Mouse (Mus musculus): ENCODE measurements at regions not wholly inside any gene's neighbourhood (a gene's known extent, or its start where the extent isn't known, plus 50 kb on each side); places are given as distances from the start of the nearest gene placed in this dataset.
A peak's percentile ranks its signal among the peaks of the same experiment; 100 is the strongest.

DNA sequence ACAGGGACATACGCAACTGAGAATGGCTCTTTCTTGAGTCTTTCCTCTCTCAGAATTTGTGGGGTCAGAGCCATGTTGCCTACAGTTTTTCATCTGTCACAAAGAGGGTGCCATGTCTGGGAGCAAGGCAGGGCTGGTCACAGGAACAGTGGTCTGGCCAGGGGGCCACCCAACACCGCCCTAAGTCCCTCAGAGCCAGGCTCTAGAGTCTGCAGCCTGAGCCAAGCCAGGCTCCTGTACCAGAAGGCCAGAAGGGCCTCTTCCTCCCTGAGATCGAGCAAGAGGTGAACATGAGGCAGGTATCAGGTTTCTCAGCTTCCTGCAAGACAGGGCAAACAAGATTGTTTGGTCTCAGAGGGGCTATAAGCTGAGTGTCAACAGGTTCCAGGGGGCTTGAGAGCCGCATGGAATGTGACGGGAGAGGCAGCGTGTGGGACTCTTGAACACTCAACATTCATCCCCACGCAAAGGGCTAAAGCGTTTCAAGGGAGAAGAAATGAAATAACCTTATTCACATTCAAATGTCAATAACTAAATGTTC, 110.6 kb upstream of the Mrps22 start:
- ATAC-seq (ENCODE audit: low FRiP score, low read depth): no peak

DNA sequence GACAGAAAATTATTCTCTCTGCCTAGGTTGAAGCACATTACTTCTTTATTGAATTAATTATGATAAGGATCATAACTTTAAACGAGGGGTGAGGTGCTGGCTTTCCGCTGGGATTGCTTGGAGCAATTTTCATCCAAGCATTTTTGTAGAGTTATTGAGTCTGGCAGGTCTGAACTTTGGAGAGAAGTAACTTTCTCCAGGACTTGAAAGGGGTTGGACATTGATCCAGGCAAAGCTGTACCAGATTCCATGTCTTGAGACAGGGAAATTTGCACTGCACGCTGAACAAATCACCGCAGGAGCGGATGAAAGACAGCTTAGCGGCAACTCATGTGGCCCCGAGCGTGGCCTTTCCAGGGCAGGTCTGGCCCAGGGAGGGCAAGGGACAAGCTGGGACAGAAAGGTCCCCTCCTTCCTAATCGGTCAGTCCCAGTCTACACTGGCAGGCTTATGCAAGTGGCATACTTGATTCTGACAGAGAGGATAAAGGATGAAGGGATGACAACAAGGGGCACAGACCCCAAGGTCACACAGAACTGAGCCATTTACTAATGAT, 108.8 kb upstream of the Mrps22 start:
- peaks cover 48% of the 10 kb centered on the region for H3K4me1 ChIP-seq
- no peak overlapping the region; the same call in 1 of the 2 replicates for H3K4me2 ChIP-seq (replicated peaks)
- H3K27ac ChIP-seq: peak overlapping the region; percentile 40; the same call in 1 of the 2 replicates

More for the DNA sequence above, 110.6 kb upstream of the Mrps22 start:
- 43% methylated on average over 8 of the region's 8 CpGs for WGBS
- peaks cover 52% of the 10 kb centered on the region for H3K4me1 ChIP-seq
- H3K27ac ChIP-seq: no peak overlapping the region
- no peaks in the 10 kb centered on the region for H3K27me3 ChIP-seq
- no peak overlapping the region for H3K9ac ChIP-seq
- no peak overlapping the region for H3K4me2 ChIP-seq (replicated peaks)
- no peaks in the 10 kb centered on the region for H3K36me3 ChIP-seq
- no peaks in the 10 kb centered on the region for H3K9me3 ChIP-seq
- no peak overlapping the region for H3K4me3 ChIP-seq

GRCm38 (mm10) chr9:98708001-98708680, 106.7 kb upstream of the Mrps22 start:
- Histone ChIP-seq H3K9ac (no peak overlapping the region), H3K36me3 (no peaks in the 10 kb centered on the region), H3K4me2 (replicated peaks) (peak overlapping the region; percentile 41), H3K4me1 (peaks cover 52% of the 10 kb centered on the region), H3K4me3 (no peak overlapping the region), H3K27ac (no peak overlapping the region), H3K27me3 (peaks cover 8% of the 10 kb centered on the region; the same call in 1 of the 2 replicates), H3K9me3 (no peaks in the 10 kb centered on the region)
- WGBS: 19% methylated on average over 18 of the region's 18 CpGs
- peak; percentile 31; the same call in 1 of the 2 replicates for ATAC-seq (ENCODE audit: low FRiP score, low read depth)

More for the DNA sequence above, 108.8 kb upstream of the Mrps22 start:
- Histone ChIP-seq H3K4me3 (no peak overlapping the region), H3K9me3 (no peaks in the 10 kb centered on the region), H3K9ac (no peak overlapping the region), H3K36me3 (no peaks in the 10 kb centered on the region), H3K27me3 (peaks cover 5% of the 10 kb centered on the region; the same call in 1 of the 2 replicates)
- WGBS: 18% methylated on average over 9 of the region's 9 CpGs
- ATAC-seq (ENCODE audit: low FRiP score, low read depth): peak; percentile 28; the same call in 1 of the 2 replicates

DNA sequence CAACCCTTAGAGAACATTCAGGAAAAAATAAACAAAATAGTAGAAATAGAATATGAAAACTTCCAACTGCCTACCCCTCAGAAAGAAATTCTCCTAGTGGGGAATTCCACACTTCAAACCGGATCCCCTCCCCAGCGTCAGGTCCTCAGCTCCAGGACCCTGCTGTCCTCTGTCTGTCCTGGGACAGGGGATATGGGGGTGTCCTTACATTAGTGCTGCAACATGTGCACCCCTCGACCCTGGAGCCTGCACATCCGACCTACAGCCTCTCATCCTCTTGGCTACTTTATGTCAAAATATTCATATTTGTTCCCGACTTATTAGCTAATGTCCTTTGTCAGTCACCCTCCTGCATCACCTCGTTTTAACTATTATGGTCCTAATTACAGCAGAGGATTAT, 106.0 kb upstream of the Mrps22 start:
- H3K27me3 ChIP-seq: peaks cover 8% of the 10 kb centered on the region; the same call in 1 of the 2 replicates
- WGBS: 49% methylated on average over 6 of the region's 6 CpGs
- H3K4me2 ChIP-seq (replicated peaks): no peak overlapping the region
- H3K9me3 ChIP-seq: no peaks in the 10 kb centered on the region
- H3K9ac ChIP-seq: no peak overlapping the region
- H3K4me1 ChIP-seq: peaks cover 56% of the 10 kb centered on the region
- H3K4me3 ChIP-seq: no peak overlapping the region
- no peaks in the 10 kb centered on the region for H3K36me3 ChIP-seq
- ATAC-seq (ENCODE audit: low FRiP score, low read depth): no peak
- no peak overlapping the region for H3K27ac ChIP-seq

- H3K27me3 ChIP-seq: peaks cover 8% of the 10 kb centered on the region; the same call in 1 of the 2 replicates
- peaks cover 34% of the 10 kb centered on the region for H3K4me1 ChIP-seq
- 33% methylated on average over 5 of the region's 5 CpGs for WGBS
- no peak overlapping the region for H3K9ac ChIP-seq
- H3K4me3 ChIP-seq: no peak overlapping the region
- no peaks in the 10 kb centered on the region for H3K36me3 ChIP-seq
- H3K27ac ChIP-seq: no peak overlapping the region
- H3K9me3 ChIP-seq: no peaks in the 10 kb centered on the region
- ATAC-seq (ENCODE audit: low FRiP score, low read depth): no peak
- H3K4me2 ChIP-seq (replicated peaks): no peak overlapping the region
Observed at GRCm38 (mm10) chr9:98704131-98704530, 102.7 kb upstream of the Mrps22 start.

DNA sequence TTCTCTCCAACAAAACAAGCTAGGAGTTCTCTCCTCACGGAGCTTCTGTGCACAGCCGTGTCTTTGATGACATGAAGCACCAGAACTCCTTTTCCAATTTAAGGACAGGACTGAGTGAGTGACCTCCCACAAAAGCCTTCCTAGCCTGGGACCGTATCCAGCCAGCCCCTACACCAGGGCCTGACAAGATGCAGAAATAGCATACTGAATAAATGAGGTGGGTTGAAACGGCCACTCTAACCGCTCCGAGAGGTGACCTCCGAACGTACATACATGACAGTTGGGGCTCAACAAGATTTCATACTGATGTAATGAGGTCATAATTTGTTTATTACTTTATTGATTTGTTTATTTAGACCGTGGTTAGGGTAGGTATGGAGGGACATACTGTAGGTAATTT, 101.9 kb upstream of the Mrps22 start:
- no peak overlapping the region for H3K4me2 ChIP-seq (replicated peaks)
- H3K27me3 ChIP-seq: peaks cover 8% of the 10 kb centered on the region; the same call in 1 of the 2 replicates
- 74% methylated on average over 9 of the region's 9 CpGs for WGBS
- no peak overlapping the region for H3K9ac ChIP-seq
- no peak for ATAC-seq (ENCODE audit: low FRiP score, low read depth)
- no peaks in the 10 kb centered on the region for H3K9me3 ChIP-seq
- no peak overlapping the region for H3K4me3 ChIP-seq
- H3K27ac ChIP-seq: peak overlapping the region; percentile 33; the same call in 1 of the 2 replicates
- no peaks in the 10 kb centered on the region for H3K36me3 ChIP-seq
- peaks cover 26% of the 10 kb centered on the region for H3K4me1 ChIP-seq

- Histone ChIP-seq H3K9me3 (no peaks in the 10 kb centered on the region), H3K27ac (no peak overlapping the region), H3K36me3 (no peaks in the 10 kb centered on the region), H3K9ac (no peak overlapping the region), H3K27me3 (peaks cover 3% of the 10 kb centered on the region; the same call in 1 of the 2 replicates), H3K4me3 (no peak overlapping the region), H3K4me2 (replicated peaks) (no peak overlapping the region), H3K4me1 (peaks cover 20% of the 10 kb centered on the region)
- no peak for ATAC-seq (ENCODE audit: low FRiP score, low read depth)
- WGBS: 87% methylated on average over 5 of the region's 5 CpGs
Observed at GRCm38 (mm10) chr9:98700571-98700970, 99.1 kb upstream of the Mrps22 start.

- Histone ChIP-seq H3K4me2 (replicated peaks) (no peak overlapping the region), H3K27me3 (no peaks in the 10 kb centered on the region), H3K4me3 (no peak overlapping the region), H3K9ac (no peak overlapping the region), H3K27ac (no peak overlapping the region), H3K4me1 (peaks cover 6% of the 10 kb centered on the region), H3K36me3 (no peaks in the 10 kb centered on the region), H3K9me3 (no peaks in the 10 kb centered on the region)
- no peak for ATAC-seq (ENCODE audit: low FRiP score, low read depth)
- WGBS: 38% methylated on average over 7 of the region's 7 CpGs
Observed at GRCm38 (mm10) chr9:98697155-98697554, 95.7 kb upstream of the Mrps22 start.

- Histone ChIP-seq H3K4me2 (replicated peaks) (no peak overlapping the region), H3K4me3 (no peak overlapping the region), H3K9ac (no peak overlapping the region), H3K27ac (no peak overlapping the region), H3K36me3 (no peaks in the 10 kb centered on the region), H3K9me3 (no peaks in the 10 kb centered on the region), H3K4me1 (peaks cover 12% of the 10 kb centered on the region; the same call in 1 of the 2 replicates), H3K27me3 (no peaks in the 10 kb centered on the region)
- no peak for ATAC-seq (ENCODE audit: low FRiP score, low read depth)
- WGBS: 53% methylated on average over 10 of the region's 10 CpGs
Observed at GRCm38 (mm10) chr9:98695035-98695434, 93.6 kb upstream of the Mrps22 start.

GRCm38 (mm10) chr9:98690839-98691516, 89.5 kb upstream of the Mrps22 start:
- Histone ChIP-seq H3K4me2 (replicated peaks) (peak overlapping the region; percentile 36), H3K4me1 (peaks cover 12% of the 10 kb centered on the region; the same call in 1 of the 2 replicates), H3K4me3 (0 out of 2 replicates have a peak overlapping the region, but pooled peaks have one; percentile 9), H3K36me3 (no peaks in the 10 kb centered on the region), H3K27ac (no peak overlapping the region), H3K9me3 (no peaks in the 10 kb centered on the region), H3K27me3 (no peaks in the 10 kb centered on the region), H3K9ac (no peak overlapping the region)
- ATAC-seq (ENCODE audit: low FRiP score, low read depth): peak; percentile 75; the same call in 1 of the 2 replicates
- WGBS: 60% methylated on average over 14 of the region's 14 CpGs

DNA sequence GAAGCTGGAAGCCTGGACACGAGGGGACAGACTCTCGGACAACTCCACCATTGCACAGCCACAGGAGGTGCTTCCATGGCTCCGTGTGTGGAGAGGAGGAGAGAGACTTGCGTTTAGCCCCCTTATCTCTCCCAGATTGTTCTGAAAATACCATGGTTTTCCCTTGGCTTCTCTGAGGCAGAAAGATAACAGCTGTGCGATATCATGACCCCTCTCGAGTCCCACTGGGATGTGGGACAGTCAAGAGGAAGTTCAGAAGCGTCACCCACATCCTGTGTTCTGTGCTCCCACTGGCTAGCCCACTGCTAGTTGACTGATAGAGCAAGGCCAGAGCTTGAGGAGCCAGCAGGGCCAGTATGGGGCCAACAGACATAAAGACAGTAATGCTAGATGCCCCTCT, 84.1 kb upstream of the Mrps22 start:
- Histone ChIP-seq H3K9me3 (no peaks in the 10 kb centered on the region), H3K9ac (no peak overlapping the region), H3K4me3 (no peak overlapping the region), H3K36me3 (no peaks in the 10 kb centered on the region), H3K27ac (no peak overlapping the region), H3K27me3 (no peaks in the 10 kb centered on the region), H3K4me1 (no peaks in the 10 kb centered on the region), H3K4me2 (replicated peaks) (no peak overlapping the region)
- ATAC-seq (ENCODE audit: low FRiP score, low read depth): no peak
- 90% methylated on average over 7 of the region's 7 CpGs for WGBS

- no peaks in the 10 kb centered on the region for H3K27me3 ChIP-seq
- no peak overlapping the region for H3K27ac ChIP-seq
- no peak overlapping the region for H3K9ac ChIP-seq
- H3K4me2 ChIP-seq (replicated peaks): no peak overlapping the region
- no peak for ATAC-seq (ENCODE audit: low FRiP score, low read depth)
- H3K4me3 ChIP-seq: no peak overlapping the region
- 92% methylated on average over 6 of the region's 6 CpGs for WGBS
- H3K4me1 ChIP-seq: no peaks in the 10 kb centered on the region
- no peaks in the 10 kb centered on the region for H3K36me3 ChIP-seq
- no peaks in the 10 kb centered on the region for H3K9me3 ChIP-seq
Observed at GRCm38 (mm10) chr9:98684336-98684735, 82.9 kb upstream of the Mrps22 start.

Data from limb, embryonic 13.5 days (tissue).